Mouse (Mus musculus): ENCODE measurements around the gene Tmem143. TPM values are rescaled to one million over a fixed set of nuclear protein-coding genes. Genes with fewer than 3 reads are reported as not detected.

Gene Tmem143
- total and polyA plus RNA-seq, 2 experiments from 2014 or later, result 4.6 to 39.2 TPM

DNA sequence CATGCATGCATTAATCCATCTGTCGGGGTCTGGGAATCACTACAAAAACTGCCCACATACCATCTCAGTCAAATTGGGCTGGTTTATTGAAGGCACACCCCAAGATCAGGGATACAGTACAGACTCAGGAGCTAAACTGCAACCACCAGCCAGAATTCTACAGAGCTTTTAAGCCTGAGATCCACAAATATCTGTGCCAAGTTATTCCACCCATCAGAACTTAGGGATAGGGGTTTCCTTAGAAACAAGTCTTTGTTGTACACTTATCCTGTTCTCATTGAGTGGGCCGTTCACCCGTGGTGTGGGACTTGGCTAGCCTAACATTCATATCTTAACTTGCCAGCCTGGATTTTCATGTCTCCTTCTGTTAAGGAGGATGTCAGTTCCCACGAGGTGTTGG lies 52.3 kb downstream of the Tmem143 start:
- TF ChIP-seq CTCF (IDR thresholded peaks at IDR 0.05; ENCODE audit: low read depth), result no peak
- Histone ChIP-seq H3K4me3 (ENCODE audit: low read length) (no peak overlapping the region), H3K27me3 (ENCODE audit: insufficient read depth, low read length) (no peaks in the 10 kb centered on the region), H3K27ac (no peak overlapping the region), H3K4me2 (ENCODE audit: low read depth, low read length) (no peak overlapping the region), H3K4me1 (ENCODE audit: insufficient read depth, low read length) (no peaks in the 10 kb centered on the region), H3K9me3 (ENCODE audit: low read length) (no peaks in the 10 kb centered on the region), H3K9ac (replicated peaks; ENCODE audit: low read length) (no peak overlapping the region), H3K36me3 (ENCODE audit: insufficient read depth, low read length) (no peaks in the 10 kb centered on the region)
- ATAC-seq, result no peak
- 64% methylated on average over 4 of the region's 4 CpGs for WGBS
- DNase-seq (ENCODE audit: low spot score), result no peak

DNA sequence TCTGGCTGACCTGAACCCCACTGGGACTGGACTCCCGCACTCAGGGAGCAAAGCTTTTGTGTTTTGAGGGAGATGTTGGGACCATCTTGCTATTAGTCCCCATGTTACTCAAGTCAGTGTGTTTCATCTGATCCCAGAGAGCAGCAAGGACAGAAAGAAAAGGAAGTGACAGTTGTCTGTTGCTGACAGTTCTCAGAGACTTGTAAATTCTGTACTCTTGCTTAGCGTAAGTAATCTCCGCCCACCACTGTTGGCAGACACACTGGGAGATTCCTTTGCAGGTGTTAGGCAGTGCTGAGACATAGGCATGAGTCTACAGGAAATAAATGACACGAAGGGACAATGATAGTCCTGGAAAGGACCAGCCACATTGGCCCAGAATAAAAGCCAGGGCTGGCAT lies 59.9 kb downstream of the Tmem143 start:
- ATAC-seq, result no peak
- no peak overlapping the region for H3K4me2 ChIP-seq (ENCODE audit: low read depth, low read length)
- H3K27ac ChIP-seq, result no peak overlapping the region
- H3K9me3 ChIP-seq (ENCODE audit: low read length), result no peaks in the 10 kb centered on the region
- no peaks in the 10 kb centered on the region for H3K4me1 ChIP-seq (ENCODE audit: insufficient read depth, low read length)
- H3K27me3 ChIP-seq (ENCODE audit: insufficient read depth, low read length), result no peaks in the 10 kb centered on the region
- no peaks in the 10 kb centered on the region for H3K36me3 ChIP-seq (ENCODE audit: insufficient read depth, low read length)
- no peak for DNase-seq (ENCODE audit: low spot score)
- H3K9ac ChIP-seq (replicated peaks; ENCODE audit: low read length), result no peak overlapping the region
- WGBS, result 74% methylated on average over 4 of the region's 4 CpGs
- TF ChIP-seq CTCF (IDR thresholded peaks at IDR 0.05; ENCODE audit: low read depth), result no peak
- no peak overlapping the region for H3K4me3 ChIP-seq (ENCODE audit: low read length)

Other genes with a start within 250 kb of the Tmem143 start
- 0.32 TPM in 1 of 2 replicates, not detected in the other for gene Fut2, start 230.5 kb upstream of the Tmem143 start, total RNA-seq (2014; rRNA removed)
- gene Fut2, start 230.5 kb upstream of the Tmem143 start, polyA plus RNA-seq (2015; fragmentation: Nextera tagmentation; extraction: Ambion mirVana), result 0.15 and 0.67 TPM in 2 replicates
- gene Ntn5, start 212.9 kb upstream of the Tmem143 start, total RNA-seq (2014; rRNA removed), result 0.94 TPM in 1 of 2 replicates, not detected in the other
- gene Ntn5, start 212.9 kb upstream of the Tmem143 start, polyA plus RNA-seq (2015; fragmentation: Nextera tagmentation; extraction: Ambion mirVana), result 0.68 and 0.80 TPM in 2 replicates
- 0.68 and 0.79 TPM in 2 replicates for gene Sec1, start 202.5 kb upstream of the Tmem143 start, total RNA-seq (2014; rRNA removed)
- gene Sec1, start 202.5 kb upstream of the Tmem143 start, polyA plus RNA-seq (2015; fragmentation: Nextera tagmentation; extraction: Ambion mirVana), result 0.35 and 0.48 TPM in 2 replicates
- 89.4 and 91.0 TPM in 2 replicates for gene Car11, start 197.1 kb upstream of the Tmem143 start, total RNA-seq (2014; rRNA removed)
- 76.9 and 78.2 TPM in 2 replicates for gene Car11, start 197.1 kb upstream of the Tmem143 start, polyA plus RNA-seq (2015; fragmentation: Nextera tagmentation; extraction: Ambion mirVana)
- 4.2 and 12.2 TPM in 2 replicates for gene Dbp, start 191.9 kb upstream of the Tmem143 start, total RNA-seq (2014; rRNA removed)
- gene Dbp, start 191.9 kb upstream of the Tmem143 start, polyA plus RNA-seq (2015; fragmentation: Nextera tagmentation; extraction: Ambion mirVana), result 4.6 and 5.3 TPM in 2 replicates
- 999 and 1,175 TPM in 2 replicates for gene Rpl18, start 181.5 kb upstream of the Tmem143 start, total RNA-seq (2014; rRNA removed)
- gene Rpl18, start 181.5 kb upstream of the Tmem143 start, polyA plus RNA-seq (2015; fragmentation: Nextera tagmentation; extraction: Ambion mirVana), result 519 and 535 TPM in 2 replicates
- 27.4 and 31.6 TPM in 2 replicates for gene Sphk2, start 178.9 kb upstream of the Tmem143 start, total RNA-seq (2014; rRNA removed)
- 17.8 and 18.5 TPM in 2 replicates for gene Sphk2, start 178.9 kb upstream of the Tmem143 start, polyA plus RNA-seq (2015; fragmentation: Nextera tagmentation; extraction: Ambion mirVana)
- gene Fam83e, start 175.7 kb upstream of the Tmem143 start, total RNA-seq (2014; rRNA removed), result 0.11 and 0.16 TPM in 2 replicates
- 0.09 and 0.25 TPM in 2 replicates for gene Fam83e, start 175.7 kb upstream of the Tmem143 start, polyA plus RNA-seq (2015; fragmentation: Nextera tagmentation; extraction: Ambion mirVana)
- gene Spaca4, start 171.1 kb upstream of the Tmem143 start, total RNA-seq (2014; rRNA removed), result not detected in 2 replicates
- not detected in 2 replicates for gene Spaca4, start 171.1 kb upstream of the Tmem143 start, polyA plus RNA-seq (2015; fragmentation: Nextera tagmentation; extraction: Ambion mirVana)
- 125 and 133 TPM in 2 replicates for gene Lmtk3, start 113.2 kb upstream of the Tmem143 start, total RNA-seq (2014; rRNA removed)
- gene Lmtk3, start 113.2 kb upstream of the Tmem143 start, polyA plus RNA-seq (2015; fragmentation: Nextera tagmentation; extraction: Ambion mirVana), result 13.6 and 13.9 TPM in 2 replicates
- gene Sult2b1, start 112.3 kb upstream of the Tmem143 start, total RNA-seq (2014; rRNA removed), result 4.7 and 12.1 TPM in 2 replicates
- gene Sult2b1, start 112.3 kb upstream of the Tmem143 start, polyA plus RNA-seq (2015; fragmentation: Nextera tagmentation; extraction: Ambion mirVana), result 5.7 and 7.4 TPM in 2 replicates
- gene Cyth2, start 82.4 kb upstream of the Tmem143 start, total RNA-seq (2014; rRNA removed), result 176 and 221 TPM in 2 replicates
- gene Cyth2, start 82.4 kb upstream of the Tmem143 start, polyA plus RNA-seq (2015; fragmentation: Nextera tagmentation; extraction: Ambion mirVana), result 209 and 216 TPM in 2 replicates
- 0.97 and 1.4 TPM in 2 replicates for gene Kcnj14, start 72.2 kb upstream of the Tmem143 start, total RNA-seq (2014; rRNA removed)
- gene Kcnj14, start 72.2 kb upstream of the Tmem143 start, polyA plus RNA-seq (2015; fragmentation: Nextera tagmentation; extraction: Ambion mirVana), result 0.89 and 1.2 TPM in 2 replicates
- gene Grwd1, start 66.0 kb upstream of the Tmem143 start, total RNA-seq (2014; rRNA removed), result 29.1 and 34.6 TPM in 2 replicates
- 44.6 and 48.6 TPM in 2 replicates for gene Grwd1, start 66.0 kb upstream of the Tmem143 start, polyA plus RNA-seq (2015; fragmentation: Nextera tagmentation; extraction: Ambion mirVana)
- 161 and 196 TPM in 2 replicates for gene Kdelr1, start 24.2 kb upstream of the Tmem143 start, total RNA-seq (2014; rRNA removed)
- gene Kdelr1, start 24.2 kb upstream of the Tmem143 start, polyA plus RNA-seq (2015; fragmentation: Nextera tagmentation; extraction: Ambion mirVana), result 45.9 and 50.2 TPM in 2 replicates
- 37.8 and 44.9 TPM in 2 replicates for gene Grin2d, start 18.6 kb upstream of the Tmem143 start, total RNA-seq (2014; rRNA removed)
- 4.1 and 4.4 TPM in 2 replicates for gene Grin2d, start 18.6 kb upstream of the Tmem143 start, polyA plus RNA-seq (2015; fragmentation: Nextera tagmentation; extraction: Ambion mirVana)
- not detected in 2 replicates for gene Syngr4, start 227 bp upstream of the Tmem143 start, total RNA-seq (2014; rRNA removed)
- gene Syngr4, start 227 bp upstream of the Tmem143 start, polyA plus RNA-seq (2015; fragmentation: Nextera tagmentation; extraction: Ambion mirVana), result 0.19 and 0.51 TPM in 2 replicates
- gene Emp3, start 24.5 kb downstream of the Tmem143 start, total RNA-seq (2014; rRNA removed), result 4.9 and 15.3 TPM in 2 replicates
- gene Emp3, start 24.5 kb downstream of the Tmem143 start, polyA plus RNA-seq (2015; fragmentation: Nextera tagmentation; extraction: Ambion mirVana), result 33.4 and 45.2 TPM in 2 replicates
- gene Ccdc114, start 27.1 kb downstream of the Tmem143 start, total RNA-seq (2014; rRNA removed), result 6.8 and 7.5 TPM in 2 replicates
- 7.8 and 10.6 TPM in 2 replicates for gene Ccdc114, start 27.1 kb downstream of the Tmem143 start, polyA plus RNA-seq (2015; fragmentation: Nextera tagmentation; extraction: Ambion mirVana)
- 0.58 and 1.2 TPM in 2 replicates for gene Abcc6, start 133.4 kb downstream of the Tmem143 start, total RNA-seq (2014; rRNA removed)
- gene Abcc6, start 133.4 kb downstream of the Tmem143 start, polyA plus RNA-seq (2015; fragmentation: Nextera tagmentation; extraction: Ambion mirVana), result 0.55 and 0.64 TPM in 2 replicates
- 53.6 and 61.5 TPM in 2 replicates for gene Nomo1, start 136.8 kb downstream of the Tmem143 start, total RNA-seq (2014; rRNA removed)
- 36.9 and 37.9 TPM in 2 replicates for gene Nomo1, start 136.8 kb downstream of the Tmem143 start, polyA plus RNA-seq (2015; fragmentation: Nextera tagmentation; extraction: Ambion mirVana)
- gene Kcnj11, start 203.8 kb downstream of the Tmem143 start, total RNA-seq (2014; rRNA removed), result 13.2 and 18.7 TPM in 2 replicates
- gene Kcnj11, start 203.8 kb downstream of the Tmem143 start, polyA plus RNA-seq (2015; fragmentation: Nextera tagmentation; extraction: Ambion mirVana), result 2.4 and 3.0 TPM in 2 replicates

All from hindbrain, postnatal 0 days (tissue).